Mouse (Mus musculus) kidney, adult 2 months (tissue): ENCODE data around the gene Dpp6. TPM values are rescaled to one million over a fixed set of nuclear protein-coding genes. Genes with fewer than 3 reads are reported as not detected.

Source experiments
- DNase-seq: peaks from one replicate; pipeline ENCODE4 v3.0.0; 2021
- H3K27ac ChIP-seq: fragments of 200-500 bp; 2 replicates; pipeline ENCODE4 v1.5.1; 2012; ENCODE audit warnings: low read depth, low read length, control low read depth, inconsistent platforms; ENCODE audit not compliant: insufficient read depth
- H3K27me3 ChIP-seq: fragments of 200-500 bp; replicated peaks from 2 replicates; pipeline ENCODE4 v1.6.1; 2012; ENCODE audit warnings: mild to moderate bottlenecking, moderate library complexity, low read length, inconsistent platforms; ENCODE audit not compliant: control insufficient read depth, insufficient read depth
- H3K36me3 ChIP-seq: fragments of 200-500 bp; 2 replicates; pipeline ENCODE4 v1.6.1; 2012; ENCODE audit warnings: mild to moderate bottlenecking, moderate library complexity, low read length, inconsistent platforms; ENCODE audit not compliant: control insufficient read depth, insufficient read depth
- H3K4me1 ChIP-seq: fragments of 200-500 bp; 2 replicates; pipeline ENCODE4 v1.6.1; 2011; ENCODE audit warnings: low read length; ENCODE audit not compliant: control insufficient read depth, insufficient read depth
- H3K4me3 ChIP-seq: fragments of 200-500 bp; 2 replicates; pipeline ENCODE4 v1.5.1; 2011; ENCODE audit warnings: mild to moderate bottlenecking, low read depth, low read length, control low read depth; ENCODE audit not compliant: insufficient read depth
- CTCF ChIP-seq: fragments of 200-500 bp; conservative IDR thresholded peaks from 2 replicates; pipeline ENCODE4 v1.5.1; 2011; ENCODE audit warnings: low read depth, mild to moderate bottlenecking, control low read depth, low read length, moderate library complexity, mixed read lengths; ENCODE audit not compliant: insufficient read depth, insufficient read length
- POLR2A ChIP-seq: fragments of 200-500 bp; IDR thresholded peaks from one replicate; pipeline ENCODE4 v1.6.1; 2011; ENCODE audit warnings: low read depth, low read length, control low read depth
- WGBS: fragments of 180-500 bp; shearing (Covaris S2); methylation state at CpG from one replicate; pipeline ENCODE4 v1.1.7; 2018; 5-methylcytosine and 5-hydroxymethylcytosine counted together
- polyA plus RNA-seq: library from polyadenylated mRNA; depleted of rRNA; stranded (reverse); fragments of >200 nt; gene quantifications from 2 replicates; pipeline ENCODE4 v1.2.3, GENCODE M21; 2012

Dpp6 gene
- polyA plus RNA-seq, 1 experiment: 0.61 TPM

GRCm38 (mm10) chr5:27037796-27038195 is 220.8 kb downstream of the Dpp6 start:
- H3K4me3 ChIP-seq: no peak overlapping the region
- 67% methylated on average over 5 of the region's 5 CpGs for WGBS
- no peak for TF ChIP-seq CTCF
- no peak for TF ChIP-seq POLR2A
- no peaks in the 10 kb centered on the region for H3K4me1 ChIP-seq
- no peak overlapping the region for H3K27ac ChIP-seq
- no peak for DNase-seq
- H3K36me3 ChIP-seq: no peaks in the 10 kb centered on the region
- H3K27me3 ChIP-seq: no peaks in the 10 kb centered on the region

- TF ChIP-seq CTCF (peak; percentile 52; the same call in 1 of the 2 replicates), POLR2A (no peak)
- WGBS: 21% methylated on average over 7 of the region's 7 CpGs
- H3K27ac ChIP-seq: no peak overlapping the region
- H3K27me3 ChIP-seq: no peaks in the 10 kb centered on the region
- peak; percentile 21 for DNase-seq
- H3K4me3 ChIP-seq: no peak overlapping the region
- H3K36me3 ChIP-seq: no peaks in the 10 kb centered on the region
- no peaks in the 10 kb centered on the region for H3K4me1 ChIP-seq
These were observed 231.2 kb downstream of the Dpp6 start for GRCm38 (mm10) chr5:27048167-27048566.

GRCm38 (mm10) chr5:27048926-27049325 is 231.9 kb downstream of the Dpp6 start:
- Histone ChIP-seq H3K36me3 (no peaks in the 10 kb centered on the region), H3K4me3 (no peak overlapping the region), H3K4me1 (no peaks in the 10 kb centered on the region), H3K27me3 (no peaks in the 10 kb centered on the region), H3K27ac (no peak overlapping the region)
- WGBS: 11% methylated on average over 9 of the region's 9 CpGs
- no peak for TF ChIP-seq POLR2A
- TF ChIP-seq CTCF: no peak
- no peak for DNase-seq

- H3K27ac ChIP-seq: no peak overlapping the region
- DNase-seq: no peak
- H3K4me3 ChIP-seq: no peak overlapping the region
- TF ChIP-seq POLR2A (no peak), CTCF (no peak)
- H3K27me3 ChIP-seq: no peaks in the 10 kb centered on the region
- 3% methylated on average over 55 of the region's 55 CpGs for WGBS
- no peaks in the 10 kb centered on the region for H3K4me1 ChIP-seq
- no peaks in the 10 kb centered on the region for H3K36me3 ChIP-seq
These were observed 232.5 kb downstream of the Dpp6 start for GRCm38 (mm10) chr5:27049341-27050091.

- Histone ChIP-seq H3K4me1 (no peaks in the 10 kb centered on the region), H3K4me3 (no peak overlapping the region), H3K36me3 (no peaks in the 10 kb centered on the region), H3K27ac (no peak overlapping the region), H3K27me3 (no peaks in the 10 kb centered on the region)
- WGBS: 46% methylated on average over 3 of the region's 3 CpGs
- no peak for TF ChIP-seq POLR2A
- no peak for TF ChIP-seq CTCF
- DNase-seq: no peak
These were observed 234.2 kb downstream of the Dpp6 start for GRCm38 (mm10) chr5:27051250-27051649.

- WGBS: 34% methylated on average over 2 of the region's 2 CpGs
- H3K27me3 ChIP-seq: no peaks in the 10 kb centered on the region
- no peak for DNase-seq
- no peak for TF ChIP-seq CTCF
- no peak for TF ChIP-seq POLR2A
- no peak overlapping the region for H3K4me3 ChIP-seq
- no peaks in the 10 kb centered on the region for H3K36me3 ChIP-seq
- H3K4me1 ChIP-seq: no peaks in the 10 kb centered on the region
- no peak overlapping the region for H3K27ac ChIP-seq
These were observed 235.4 kb downstream of the Dpp6 start for GRCm38 (mm10) chr5:27052441-27052840.

- peak; percentile 54 for DNase-seq
- Histone ChIP-seq H3K27ac (no peak overlapping the region), H3K4me3 (no peak overlapping the region), H3K27me3 (no peaks in the 10 kb centered on the region), H3K36me3 (no peaks in the 10 kb centered on the region), H3K4me1 (no peaks in the 10 kb centered on the region)
- TF ChIP-seq CTCF: no peak
- TF ChIP-seq POLR2A: no peak
- 36% methylated on average over 5 of the region's 5 CpGs for WGBS
These were observed 239.4 kb downstream of the Dpp6 start for GRCm38 (mm10) chr5:27056436-27056835.
